Mouse (Mus musculus): ENCODE measurements at regions not wholly inside any gene's neighbourhood (a gene's known extent, or its start where the extent isn't known, plus 50 kb on each side); places are given as distances from the start of the nearest gene placed in this dataset.

DNA sequence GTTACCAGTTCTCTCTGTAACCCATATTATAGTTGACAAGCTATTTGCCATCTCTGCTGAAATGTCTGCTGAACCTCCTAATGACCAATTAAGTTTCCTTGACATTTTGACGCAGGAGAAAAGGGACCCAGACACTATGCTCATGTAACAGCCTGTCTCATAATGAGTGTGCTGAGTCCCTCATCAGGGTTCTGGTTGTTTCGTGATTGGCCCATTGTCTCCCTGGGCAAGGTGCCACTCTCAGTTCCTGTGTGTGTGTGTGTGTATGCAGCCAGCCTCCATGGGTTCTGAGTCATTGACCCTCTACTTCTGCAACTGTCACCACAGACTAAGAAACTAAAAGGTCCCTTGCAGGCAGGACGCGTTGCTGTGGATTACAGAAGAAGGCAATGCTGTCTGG, 181.8 kb downstream of the Cd47 start:
- no peaks in the 10 kb centered on the region for H3K36me3 ChIP-seq
- ATAC-seq (ENCODE audit: insufficient number of reproducible peaks, insufficient read depth, low FRiP score, low TSS enrichment, low read depth), result no peak
- 84% methylated on average over 4 of the region's 4 CpGs for WGBS
- H3K9ac ChIP-seq, result no peak overlapping the region
- H3K27me3 ChIP-seq, result no peaks in the 10 kb centered on the region
- H3K4me1 ChIP-seq, result peaks cover 7% of the 10 kb centered on the region; the same call in 1 of the 2 replicates
- no peak overlapping the region for H3K4me2 ChIP-seq
- no peaks in the 10 kb centered on the region for H3K9me3 ChIP-seq
- H3K4me3 ChIP-seq, result no peak overlapping the region
- no peak overlapping the region for H3K27ac ChIP-seq

DNA sequence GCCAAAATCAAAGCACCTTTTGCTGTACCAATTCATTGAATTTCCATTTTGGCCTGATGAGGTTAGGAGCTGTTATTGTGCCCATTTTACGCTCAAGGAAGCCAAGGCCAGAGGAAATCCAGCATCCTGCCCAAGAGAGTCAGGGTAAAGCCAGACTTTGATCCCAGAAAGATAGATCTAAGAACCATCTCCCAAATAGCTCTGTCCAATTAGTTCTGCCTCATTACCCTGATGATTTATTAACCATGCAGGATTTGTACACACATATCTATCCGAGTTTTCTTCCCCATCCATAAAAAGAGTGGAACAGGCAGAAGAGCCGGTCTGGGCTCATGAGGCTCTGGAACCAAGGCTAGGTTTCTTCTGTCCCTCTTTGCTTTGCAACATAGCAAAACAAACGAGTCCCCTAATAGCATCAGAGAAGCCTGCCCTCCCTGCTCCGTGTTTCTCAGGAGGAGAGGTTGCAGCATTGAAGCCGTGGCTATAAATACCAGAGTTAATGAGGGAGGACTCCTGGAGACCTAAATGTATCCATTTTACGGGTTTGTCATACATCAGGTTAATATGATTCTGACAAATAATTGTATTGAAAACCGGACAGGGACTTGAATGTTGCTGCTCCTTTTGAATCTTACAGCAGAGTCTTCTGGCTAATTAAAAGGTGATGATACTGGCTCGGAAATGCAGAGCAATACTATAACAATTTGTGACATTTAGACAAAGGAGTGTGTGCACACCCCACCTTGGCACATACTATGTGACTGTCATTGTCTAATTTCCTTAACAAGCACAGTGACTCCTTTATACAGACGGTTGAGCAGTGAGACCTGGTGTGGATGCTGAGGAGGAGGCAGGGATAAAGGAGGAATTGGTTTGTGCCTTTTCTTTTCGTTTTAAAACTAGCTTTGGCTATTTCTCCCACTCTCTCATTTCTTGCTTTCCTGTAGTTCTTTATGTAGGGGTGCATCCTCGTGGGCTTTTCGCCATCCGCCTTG, 185.0 kb downstream of the Cd47 start:
- H3K4me2 ChIP-seq, result no peak overlapping the region
- H3K36me3 ChIP-seq, result no peaks in the 10 kb centered on the region
- WGBS, result 68% methylated on average over 14 of the region's 14 CpGs
- H3K27ac ChIP-seq, result no peak overlapping the region
- no peaks in the 10 kb centered on the region for H3K9me3 ChIP-seq
- no peak overlapping the region for H3K4me3 ChIP-seq
- H3K4me1 ChIP-seq, result peaks cover 2% of the 10 kb centered on the region; the same call in 1 of the 2 replicates
- no peak overlapping the region for H3K9ac ChIP-seq
- ATAC-seq (ENCODE audit: insufficient number of reproducible peaks, insufficient read depth, low FRiP score, low TSS enrichment, low read depth), result no peak
- H3K27me3 ChIP-seq, result no peaks in the 10 kb centered on the region

DNA sequence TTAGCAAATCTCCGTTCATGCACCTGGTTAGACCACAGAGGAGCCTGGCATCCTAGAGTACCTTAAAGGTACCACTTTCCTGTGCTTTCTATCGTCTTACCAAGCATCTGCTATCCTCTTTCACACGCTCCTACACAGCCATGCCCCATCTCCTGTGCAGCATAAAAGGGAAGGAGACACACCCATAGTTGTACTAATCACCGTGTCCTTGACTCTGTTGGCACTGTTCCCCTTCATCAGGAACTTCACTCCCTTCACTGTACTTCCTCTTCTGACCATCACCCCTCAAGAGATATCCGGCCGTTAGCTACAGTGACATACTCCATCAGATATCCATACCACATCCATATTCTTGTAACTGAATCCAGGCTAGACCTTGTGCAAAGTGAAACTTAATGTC, 186.6 kb downstream of the Cd47 start:
- Histone ChIP-seq H3K4me3 (no peak overlapping the region), H3K9ac (no peak overlapping the region), H3K27me3 (no peaks in the 10 kb centered on the region), H3K4me1 (no peaks in the 10 kb centered on the region), H3K9me3 (no peaks in the 10 kb centered on the region), H3K4me2 (no peak overlapping the region), H3K36me3 (no peaks in the 10 kb centered on the region), H3K27ac (no peak overlapping the region)
- no peak for ATAC-seq (ENCODE audit: insufficient number of reproducible peaks, insufficient read depth, low FRiP score, low TSS enrichment, low read depth)
- WGBS, result 75% methylated on average over 6 of the region's 6 CpGs

DNA sequence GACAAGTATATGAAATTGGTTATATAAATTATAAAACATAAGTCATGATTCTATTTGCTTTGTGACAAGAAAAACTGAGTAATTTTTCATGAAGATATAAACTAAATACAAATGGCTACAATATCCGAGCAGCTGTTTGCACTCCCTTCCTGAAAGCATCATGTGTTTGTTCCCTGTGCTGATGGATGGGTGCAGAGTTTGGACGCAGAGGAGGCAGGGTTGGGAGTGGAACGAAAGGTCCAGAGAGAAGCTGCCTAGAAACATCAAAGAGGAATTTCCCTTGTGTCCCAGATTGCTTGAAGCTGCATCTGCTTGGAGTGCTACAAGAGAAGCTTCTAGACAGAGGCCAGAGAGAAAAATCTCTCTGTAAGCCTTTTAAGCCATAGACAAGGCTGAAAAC, 195.5 kb downstream of the Cd47 start:
- no peak overlapping the region for H3K4me3 ChIP-seq
- H3K27me3 ChIP-seq, result no peaks in the 10 kb centered on the region
- no peak overlapping the region for H3K9ac ChIP-seq
- no peaks in the 10 kb centered on the region for H3K36me3 ChIP-seq
- WGBS, result 76% methylated on average over 3 of the region's 3 CpGs
- H3K9me3 ChIP-seq, result no peaks in the 10 kb centered on the region
- no peak overlapping the region for H3K27ac ChIP-seq
- H3K4me1 ChIP-seq, result peaks cover 8% of the 10 kb centered on the region; the same call in 1 of the 2 replicates
- no peak overlapping the region for H3K4me2 ChIP-seq
- ATAC-seq (ENCODE audit: insufficient number of reproducible peaks, insufficient read depth, low FRiP score, low TSS enrichment, low read depth), result no peak

DNA sequence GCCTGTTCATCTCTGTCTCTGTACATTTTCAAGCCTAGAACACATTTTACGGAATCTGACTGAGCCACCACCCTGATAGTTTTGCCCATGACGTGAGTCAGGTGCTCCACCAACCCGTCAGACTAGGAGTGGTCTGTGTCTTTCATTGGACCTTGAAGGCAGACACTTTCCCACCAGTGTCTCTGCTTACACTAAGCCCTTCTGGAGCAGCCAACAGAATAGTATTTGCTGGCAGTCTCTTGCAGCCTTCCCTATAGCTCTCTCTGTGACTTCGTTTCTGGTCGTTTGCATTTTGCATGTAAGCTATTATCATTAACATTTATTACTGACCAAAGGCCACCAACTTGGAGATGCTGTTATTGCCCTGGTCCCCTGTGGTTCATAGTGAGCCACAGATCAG, 196.3 kb downstream of the Cd47 start:
- H3K9ac ChIP-seq, result no peak overlapping the region
- 88% methylated on average over 5 of the region's 5 CpGs for WGBS
- H3K4me1 ChIP-seq, result peaks cover 8% of the 10 kb centered on the region; the same call in 1 of the 2 replicates
- no peak for ATAC-seq (ENCODE audit: insufficient number of reproducible peaks, insufficient read depth, low FRiP score, low TSS enrichment, low read depth)
- H3K4me2 ChIP-seq, result no peak overlapping the region
- no peaks in the 10 kb centered on the region for H3K36me3 ChIP-seq
- no peak overlapping the region for H3K4me3 ChIP-seq
- H3K27me3 ChIP-seq, result no peaks in the 10 kb centered on the region
- H3K27ac ChIP-seq, result no peak overlapping the region
- H3K9me3 ChIP-seq, result no peaks in the 10 kb centered on the region

DNA sequence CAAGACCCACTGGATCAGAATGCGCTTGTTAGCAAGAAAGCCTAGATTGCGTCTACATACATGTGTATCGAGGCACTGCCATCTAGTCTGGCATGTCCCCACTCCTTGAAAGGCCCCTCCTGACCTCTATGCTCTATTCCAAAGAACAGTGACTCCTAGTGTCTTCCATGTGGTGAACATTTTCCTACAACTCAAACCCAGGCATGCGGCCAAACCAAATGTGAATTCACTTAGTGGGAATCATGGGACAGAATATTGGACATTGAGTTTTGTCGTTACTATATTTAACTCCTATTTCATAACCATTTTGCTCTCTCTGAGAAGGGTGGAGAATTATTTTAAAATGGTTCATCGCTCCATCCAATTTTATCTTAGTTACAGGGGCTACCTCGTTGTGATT, 196.7 kb downstream of the Cd47 start:
- ATAC-seq (ENCODE audit: insufficient number of reproducible peaks, insufficient read depth, low FRiP score, low TSS enrichment, low read depth), result no peak
- 65% methylated on average over 7 of the region's 7 CpGs for WGBS
- Histone ChIP-seq H3K4me3 (no peak overlapping the region), H3K36me3 (no peaks in the 10 kb centered on the region), H3K4me2 (no peak overlapping the region), H3K9ac (no peak overlapping the region), H3K27ac (no peak overlapping the region), H3K27me3 (no peaks in the 10 kb centered on the region), H3K4me1 (peaks cover 8% of the 10 kb centered on the region; the same call in 1 of the 2 replicates), H3K9me3 (no peaks in the 10 kb centered on the region)

DNA sequence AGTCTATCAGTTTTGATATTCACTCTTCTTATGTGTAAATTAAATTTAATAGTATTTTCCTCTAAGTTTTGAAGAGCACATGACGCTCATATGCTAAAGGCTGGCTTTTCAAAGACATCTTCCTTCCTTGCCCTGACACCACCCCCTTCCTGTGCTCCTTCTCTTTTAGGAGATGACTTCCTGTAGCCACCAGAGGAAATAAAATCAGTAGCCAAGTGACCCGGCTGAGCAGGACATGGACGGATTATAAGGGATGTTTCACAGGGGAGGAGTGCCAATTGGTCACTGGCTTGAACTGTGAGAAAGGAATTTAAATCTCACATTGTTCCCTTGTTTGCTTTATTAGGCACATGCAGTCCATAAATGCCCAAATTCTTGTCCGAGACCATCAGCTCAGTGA, 200.5 kb downstream of the Cd47 start:
- H3K9ac ChIP-seq, result no peak overlapping the region
- no peaks in the 10 kb centered on the region for H3K36me3 ChIP-seq
- H3K4me2 ChIP-seq, result no peak overlapping the region
- H3K4me1 ChIP-seq, result peaks cover 8% of the 10 kb centered on the region; the same call in 1 of the 2 replicates
- H3K27me3 ChIP-seq, result no peaks in the 10 kb centered on the region
- WGBS, result 55% methylated on average over 4 of the region's 4 CpGs
- H3K27ac ChIP-seq, result no peak overlapping the region
- no peak overlapping the region for H3K4me3 ChIP-seq
- ATAC-seq (ENCODE audit: insufficient number of reproducible peaks, insufficient read depth, low FRiP score, low TSS enrichment, low read depth), result no peak
- no peaks in the 10 kb centered on the region for H3K9me3 ChIP-seq

DNA sequence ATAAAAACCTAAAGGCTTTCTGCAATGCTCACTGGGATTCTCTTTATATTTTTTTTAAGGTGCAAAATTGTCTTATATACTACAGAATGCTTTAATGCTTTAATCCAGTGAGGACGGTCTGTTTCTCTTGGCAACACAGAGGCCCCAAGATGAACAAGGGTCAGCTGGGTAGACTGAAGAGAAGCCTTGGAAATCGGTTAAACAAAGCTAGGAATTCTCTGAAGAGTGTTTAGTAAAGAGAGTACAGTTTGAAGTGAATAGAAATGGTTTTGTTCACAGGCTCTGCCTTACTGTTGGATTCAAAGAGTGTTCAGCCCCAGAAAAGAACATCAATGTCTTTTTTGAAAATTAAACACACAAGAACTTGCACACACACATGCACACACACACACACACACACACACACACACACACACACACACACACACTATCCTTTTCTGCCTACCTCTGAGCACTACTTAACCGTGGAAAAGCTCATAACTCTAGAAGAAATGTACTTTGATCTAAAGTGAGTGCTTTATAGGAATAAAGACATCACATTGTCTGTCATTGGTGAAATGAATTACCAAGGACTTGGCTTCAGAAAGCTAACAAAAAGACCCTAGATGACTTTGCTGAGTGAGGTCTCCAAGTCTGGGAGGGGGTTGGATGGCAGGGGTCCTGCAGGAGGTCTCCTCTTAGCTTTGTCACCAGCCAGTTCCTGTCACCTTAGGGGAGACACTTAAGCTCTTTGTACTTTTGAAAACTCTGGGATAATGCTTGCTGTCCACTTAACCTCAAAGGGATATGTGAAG, 201.5 kb downstream of the Cd47 start:
- 71% methylated on average over 3 of the region's 3 CpGs for WGBS
- Histone ChIP-seq H3K9ac (no peak overlapping the region), H3K27ac (no peak overlapping the region), H3K4me1 (peaks cover 6% of the 10 kb centered on the region; the same call in 1 of the 2 replicates), H3K9me3 (no peaks in the 10 kb centered on the region), H3K27me3 (no peaks in the 10 kb centered on the region), H3K4me3 (no peak overlapping the region), H3K4me2 (no peak overlapping the region), H3K36me3 (no peaks in the 10 kb centered on the region)
- ATAC-seq (ENCODE audit: insufficient number of reproducible peaks, insufficient read depth, low FRiP score, low TSS enrichment, low read depth), result no peak

DNA sequence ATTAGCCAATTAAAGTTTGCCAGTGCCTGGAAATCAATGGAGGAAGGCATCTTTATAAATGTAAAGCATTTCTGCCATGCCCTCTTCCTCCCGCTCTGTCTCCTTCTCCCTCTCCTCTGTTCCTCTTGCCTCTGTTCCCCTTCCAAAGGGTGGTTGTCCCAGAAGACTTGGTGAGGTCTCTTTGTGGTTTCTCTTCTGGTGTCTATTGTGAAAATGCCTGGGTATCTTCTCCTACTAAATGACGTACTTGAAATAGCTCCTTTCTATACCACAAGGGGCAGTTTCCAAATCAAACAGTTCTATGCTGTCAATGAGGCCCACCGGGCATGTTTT, 202.1 kb downstream of the Cd47 start:
- H3K27me3 ChIP-seq, result no peaks in the 10 kb centered on the region
- H3K4me3 ChIP-seq, result no peak overlapping the region
- H3K9ac ChIP-seq, result no peak overlapping the region
- H3K9me3 ChIP-seq, result no peaks in the 10 kb centered on the region
- no peak overlapping the region for H3K27ac ChIP-seq
- 80% methylated on average over 3 of the region's 3 CpGs for WGBS
- H3K36me3 ChIP-seq, result no peaks in the 10 kb centered on the region
- no peak overlapping the region for H3K4me2 ChIP-seq
- ATAC-seq (ENCODE audit: insufficient number of reproducible peaks, insufficient read depth, low FRiP score, low TSS enrichment, low read depth), result no peak
- peaks cover 4% of the 10 kb centered on the region; the same call in 1 of the 2 replicates for H3K4me1 ChIP-seq

DNA sequence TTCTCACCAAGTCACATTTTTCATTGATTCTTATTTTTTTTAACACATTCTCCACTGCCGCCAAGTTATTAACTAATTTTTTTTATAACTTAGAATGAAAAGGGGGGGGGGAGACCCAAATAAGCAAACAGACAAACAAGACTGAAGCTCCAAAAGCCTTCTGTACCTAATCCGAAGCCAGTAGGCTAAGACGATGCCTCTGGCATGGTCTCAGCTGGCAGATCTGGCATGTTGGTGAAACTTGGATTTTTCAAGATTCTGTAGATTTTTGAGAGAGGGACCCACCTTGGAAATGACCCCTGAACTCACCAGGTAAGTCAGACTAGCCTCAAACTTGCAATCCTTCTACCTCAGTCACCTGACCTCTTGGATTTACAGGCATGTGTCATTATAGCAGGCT, 208.7 kb downstream of the Cd47 start:
- no peaks in the 10 kb centered on the region for H3K36me3 ChIP-seq
- 81% methylated on average over 3 of the region's 3 CpGs for WGBS
- H3K4me2 ChIP-seq, result no peak overlapping the region
- no peak overlapping the region for H3K27ac ChIP-seq
- no peak overlapping the region for H3K9ac ChIP-seq
- H3K4me1 ChIP-seq, result no peaks in the 10 kb centered on the region
- H3K27me3 ChIP-seq, result no peaks in the 10 kb centered on the region
- no peak for ATAC-seq (ENCODE audit: insufficient number of reproducible peaks, insufficient read depth, low FRiP score, low TSS enrichment, low read depth)
- no peaks in the 10 kb centered on the region for H3K9me3 ChIP-seq
- no peak overlapping the region for H3K4me3 ChIP-seq

DNA sequence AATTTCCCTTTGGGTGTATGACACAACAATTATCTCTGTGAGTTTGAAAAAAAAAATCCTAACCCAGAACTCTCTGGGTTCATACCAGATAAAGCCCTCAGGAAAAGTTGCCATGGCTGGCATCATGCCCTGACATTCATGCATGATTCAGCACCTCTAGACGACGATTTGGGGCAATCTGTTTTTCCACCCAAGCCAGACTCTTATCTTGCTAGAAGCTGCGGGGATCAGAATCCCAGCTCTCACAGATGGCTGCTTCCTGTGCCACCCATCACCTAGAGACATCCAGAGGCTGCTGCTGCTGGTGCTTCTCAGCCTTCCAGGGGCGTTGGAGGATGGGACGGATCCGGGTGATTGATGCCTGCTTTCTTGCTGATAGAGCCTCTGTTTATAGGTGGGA, 209.2 kb downstream of the Cd47 start:
- no peak overlapping the region for H3K27ac ChIP-seq
- 58% methylated on average over 6 of the region's 6 CpGs for WGBS
- H3K4me3 ChIP-seq, result no peak overlapping the region
- ATAC-seq (ENCODE audit: insufficient number of reproducible peaks, insufficient read depth, low FRiP score, low TSS enrichment, low read depth), result no peak
- no peak overlapping the region for H3K9ac ChIP-seq
- H3K4me2 ChIP-seq, result no peak overlapping the region
- H3K36me3 ChIP-seq, result no peaks in the 10 kb centered on the region
- H3K4me1 ChIP-seq, result no peaks in the 10 kb centered on the region
- no peaks in the 10 kb centered on the region for H3K27me3 ChIP-seq
- H3K9me3 ChIP-seq, result no peaks in the 10 kb centered on the region

DNA sequence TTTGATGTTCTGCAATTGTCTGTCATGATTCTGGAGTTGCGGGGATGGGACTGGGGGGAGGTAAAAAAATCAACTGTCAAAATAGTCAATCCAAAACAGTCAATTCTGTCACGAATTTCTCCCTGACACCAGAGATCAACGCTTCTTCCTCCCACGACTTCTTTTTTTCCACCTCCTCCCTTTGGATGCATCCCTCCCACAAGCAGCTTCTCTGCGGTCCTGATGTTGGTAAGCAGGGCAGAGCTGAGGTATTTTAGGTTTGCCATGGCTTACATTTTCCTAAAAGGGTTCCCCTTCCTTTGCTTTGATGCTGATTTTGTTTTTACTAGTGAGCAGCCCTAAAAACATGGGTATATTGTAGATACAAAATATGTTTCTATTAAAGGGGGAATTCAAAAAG, 209.7 kb downstream of the Cd47 start:
- Histone ChIP-seq H3K4me2 (no peak overlapping the region), H3K4me1 (no peaks in the 10 kb centered on the region), H3K27ac (no peak overlapping the region)

More for the DNA sequence above, 209.7 kb downstream of the Cd47 start:
- Histone ChIP-seq H3K4me3 (no peak overlapping the region), H3K36me3 (no peaks in the 10 kb centered on the region), H3K9me3 (no peaks in the 10 kb centered on the region), H3K27me3 (no peaks in the 10 kb centered on the region), H3K9ac (no peak overlapping the region)
- no peak for ATAC-seq (ENCODE audit: insufficient number of reproducible peaks, insufficient read depth, low FRiP score, low TSS enrichment, low read depth)
- 76% methylated on average over 5 of the region's 5 CpGs for WGBS

Data from embryonic facial prominence, embryonic 13.5 days (tissue).